Mouse (Mus musculus) right cerebral cortex, postnatal 25 days (tissue): ENCODE measurements at regions not wholly inside any gene's neighbourhood (a gene's known extent, or its start where the extent isn't known, plus 50 kb on each side); places are given as distances from the start of the nearest gene placed in this dataset.
A peak's percentile ranks its signal among the peaks of the same experiment; 100 is the strongest.

Experiments used
- DNase-seq: peaks from one replicate; pipeline ENCODE4 v3.0.0; 2022

GRCm38 (mm10) chr3:65478215-65478614, 50.0 kb upstream of the Tiparp start:
- no peak for DNase-seq

GRCm38 (mm10) chr3:65477111-65477510, 51.1 kb upstream of the Tiparp start:
- no peak for DNase-seq

GRCm38 (mm10) chr3:65476091-65476953, 51.9 kb upstream of the Tiparp start:
- DNase-seq, result no peak

- DNase-seq, result no peak
These were observed 53.6 kb upstream of the Tiparp start for GRCm38 (mm10) chr3:65474585-65474984.

- no peak for DNase-seq
These were observed 56.4 kb upstream of the Tiparp start for GRCm38 (mm10) chr3:65471796-65472195.

- no peak for DNase-seq
These were observed 59.0 kb upstream of the Tiparp start for GRCm38 (mm10) chr3:65469207-65469606.

GRCm38 (mm10) chr3:65464769-65465168, 63.4 kb upstream of the Tiparp start:
- DNase-seq, result no peak

- no peak for DNase-seq
These were observed 67.3 kb upstream of the Tiparp start for GRCm38 (mm10) chr3:65460936-65461335.

- DNase-seq, result no peak
These were observed 67.3 kb upstream of the Ssr3 start for GRCm38 (mm10) chr3:65459702-65460101.

- DNase-seq, result no peak
These were observed 65.5 kb upstream of the Ssr3 start for GRCm38 (mm10) chr3:65457931-65458330.

- DNase-seq, result peak; percentile 28
These were observed 63.3 kb upstream of the Ssr3 start for GRCm38 (mm10) chr3:65455597-65456284.

GRCm38 (mm10) chr3:65454301-65454700, 61.9 kb upstream of the Ssr3 start:
- DNase-seq, result no peak

GRCm38 (mm10) chr3:65449176-65449575, 56.8 kb upstream of the Ssr3 start:
- no peak for DNase-seq

- DNase-seq, result no peak
These were observed 51.3 kb upstream of the Ssr3 start for GRCm38 (mm10) chr3:65443701-65444100.

GRCm38 (mm10) chr3:65442946-65443345, 50.5 kb upstream of the Ssr3 start:
- no peak for DNase-seq

GRCm38 (mm10) chr3:65442269-65442668, 49.8 kb upstream of the Ssr3 start:
- no peak for DNase-seq
